Comparison of ENCODE assay signal across 8 mouse cellular contexts in genomic region chr1:37220134-37220907, GRCm38 (mm10). TPM values are rescaled to one million over a fixed set of nuclear protein-coding genes. Genes with fewer than 3 reads are reported as not detected.
A peak's percentile ranks its signal among the peaks of the same experiment; 100 is the strongest.
DNase-seq lines count a peak whose midpoint lies in the region; ATAC-seq and TF ChIP-seq lines count a peak whose summit lies in the region.

No protein-coding gene starts in this region.

- no peak for TF ChIP-seq CTCF in liver, postnatal 0 days (IDR thresholded peaks at IDR 0.05; ENCODE audit: low read depth)

- DNase-seq in liver, embryonic 11.5 days (ENCODE audit: low spot score): peak; percentile 33
- no peak for DNase-seq in liver, postnatal 0 days
- peak; percentile 69 for DNase-seq in forelimb bud, embryonic 11.5 days (ENCODE audit: low read depth, low spot score)
- peak; percentile 38 to 51 for DNase-seq in layer of hippocampus, postnatal 25 days (ENCODE audit: extremely low spot score in 1 of 2, low spot score in 1 of 2)
- DNase-seq in ovary, postnatal 14 days (ENCODE audit: low spot score): no peak
- DNase-seq in kidney, adult 8-10 months: no peak

- no peak for ATAC-seq in liver, embryonic 11.5 days (replicated peaks; ENCODE audit: low FRiP score)
- no peak for ATAC-seq in liver, postnatal 0 days
- ATAC-seq in neural tube, embryonic 13.5 days (ENCODE audit: low read depth): peak; percentile 95
- ATAC-seq in activated CD4-positive, CD25-positive, alpha-beta regulatory T cell, adult 4 months: no peak

- H3K9ac ChIP-seq in liver, embryonic 11.5 days (ENCODE audit: low read depth, low read length): no peak overlapping the region
- H3K9ac ChIP-seq in liver, postnatal 0 days (replicated peaks): no peak overlapping the region
- no peak overlapping the region for H3K9ac ChIP-seq in neural tube, embryonic 13.5 days

- H3K4me2 ChIP-seq in liver, embryonic 11.5 days: no peak overlapping the region
- no peak overlapping the region for H3K4me2 ChIP-seq in liver, postnatal 0 days (ENCODE audit: low read depth, low read length)
- H3K4me2 ChIP-seq in neural tube, embryonic 13.5 days: 0 out of 2 replicates have a peak overlapping the region, but pooled peaks have one; percentile 14

- WGBS in liver, embryonic 11.5 days: 52% methylated on average over 6 of the region's 6 CpGs
- 46% methylated on average over 6 of the region's 6 CpGs for WGBS in liver, postnatal 0 days (ENCODE audit: insufficient replicate concordance)
- WGBS in neural tube, embryonic 13.5 days: 29% methylated on average over 6 of the region's 6 CpGs

- no peaks in the 10 kb centered on the region for H3K27me3 ChIP-seq in liver, embryonic 11.5 days (replicated peaks; ENCODE audit: control insufficient read depth, insufficient read depth, low read length)
- H3K27me3 ChIP-seq in liver, postnatal 0 days (ENCODE audit: insufficient read depth, low read length): 0 out of 2 replicates have a peak, but pooled peaks cover 6% of the 10 kb centered on the region
- peaks cover 23% of the 10 kb centered on the region for H3K27me3 ChIP-seq in neural tube, embryonic 13.5 days

- no peak overlapping the region for H3K27ac ChIP-seq in liver, embryonic 11.5 days (ENCODE audit: low read depth, low read length)
- H3K27ac ChIP-seq in liver, postnatal 0 days (ENCODE audit: low read depth): no peak overlapping the region
- no peak overlapping the region for H3K27ac ChIP-seq in neural tube, embryonic 13.5 days (replicated peaks)

- H3K9me3 ChIP-seq in liver, embryonic 11.5 days (ENCODE audit: control insufficient read depth, low read length): no peaks in the 10 kb centered on the region
- no peaks in the 10 kb centered on the region for H3K9me3 ChIP-seq in liver, postnatal 0 days (ENCODE audit: low read length)
- no peaks in the 10 kb centered on the region for H3K9me3 ChIP-seq in neural tube, embryonic 13.5 days

- TF ChIP-seq EP300 in liver, postnatal 0 days (IDR thresholded peaks at IDR 0.05; ENCODE audit: low read depth): no peak

- no peaks in the 10 kb centered on the region for H3K36me3 ChIP-seq in liver, embryonic 11.5 days (ENCODE audit: control insufficient read depth, insufficient read depth, low read length)
- no peaks in the 10 kb centered on the region for H3K36me3 ChIP-seq in liver, postnatal 0 days (replicated peaks; ENCODE audit: insufficient read depth, low read length)
- no peaks in the 10 kb centered on the region for H3K36me3 ChIP-seq in neural tube, embryonic 13.5 days

- no peaks in the 10 kb centered on the region for H3K4me1 ChIP-seq in liver, embryonic 11.5 days (replicated peaks; ENCODE audit: control insufficient read depth, insufficient read depth, low read length)
- no peaks in the 10 kb centered on the region for H3K4me1 ChIP-seq in liver, postnatal 0 days (ENCODE audit: insufficient read depth)
- peaks cover 23% of the 10 kb centered on the region for H3K4me1 ChIP-seq in neural tube, embryonic 13.5 days (replicated peaks)

- no peak overlapping the region for H3K4me3 ChIP-seq in liver, embryonic 11.5 days (ENCODE audit: low read depth, low read length)
- H3K4me3 ChIP-seq in liver, postnatal 0 days (ENCODE audit: low read depth, low read length): no peak overlapping the region
- no peak overlapping the region for H3K4me3 ChIP-seq in neural tube, embryonic 13.5 days

RNA-seq across cellular contexts. Expression of gene Cnga3, which starts 6.1 kb away (rescaled TPM):
- not detected in 2 replicates for polyA plus RNA-seq in liver, embryonic 11.5 days (2014; fragmentation: Nextera tagmentation; extraction: Ambion mirVana)
- not detected in 2 replicates for polyA plus RNA-seq in liver, postnatal 0 days (2015; fragmentation: Nextera tagmentation; extraction: Ambion mirVana)
- total RNA-seq in layer of hippocampus, postnatal 25 days (2021): under 1 TPM; 0.40 to 0.47 TPM
- polyA plus RNA-seq in neural tube, embryonic 13.5 days (2015; fragmentation: Nextera tagmentation; extraction: Ambion mirVana): not detected in 2 replicates
- polyA plus RNA-seq in activated CD4-positive, CD25-positive, alpha-beta regulatory T cell, adult 4 months (2017; shearing (Covaris generic)): not detected

Comparison
In these comparisons a context has a peak if more than half of its experiments do, and no peak if none do; other contexts are left out.
1. DNase-seq: peak in liver, embryonic 11.5 days (single experiment), forelimb bud, embryonic 11.5 days (single experiment) and layer of hippocampus, postnatal 25 days (2 of 2); none in liver, postnatal 0 days (single experiment), ovary, postnatal 14 days (single experiment) and kidney, adult 8-10 months (0 of 2).